Mouse (Mus musculus) lung, embryonic 14.5 days (tissue): Measurements from ENCODE around the gene Rtl9. TPM values are rescaled to one million over a fixed set of nuclear protein-coding genes. Genes with fewer than 3 reads are reported as not detected.

Experiments
- ATAC-seq: fragments of 200-750 bp; cut with Nextera tagmentation; 2 replicates; pipeline ENCODE4 v1.8.0; 2017; ENCODE audit warnings: mild to moderate bottlenecking, moderate TSS enrichment, moderate library complexity; ENCODE audit not compliant: insufficient read depth
- DNase-seq: peaks from one replicate; pipeline ENCODE4 v3.0.0-alpha.2; 2015
- H3K27ac ChIP-seq: fragments of 300-500 bp; sonication (generic); 2 replicates; pipeline ENCODE4 v1.5.1; 2014; ENCODE audit warnings: low read depth, mild to moderate bottlenecking, moderate library complexity
- H3K27me3 ChIP-seq: fragments of 300-500 bp; sonication (generic); 2 replicates; pipeline ENCODE4 v1.6.1; 2014; ENCODE audit warnings: low read length, control low read depth; ENCODE audit not compliant: insufficient read depth
- H3K36me3 ChIP-seq: fragments of 300-500 bp; sonication (generic); 2 replicates; pipeline ENCODE4 v1.6.1; 2014; ENCODE audit warnings: control low read depth; ENCODE audit not compliant: insufficient read depth
- H3K4me1 ChIP-seq: fragments of 300-500 bp; sonication (generic); 2 replicates; pipeline ENCODE4 v1.6.1; 2014; ENCODE audit warnings: antibody characterized with exemption, control low read depth; ENCODE audit not compliant: insufficient read depth
- H3K4me2 ChIP-seq: fragments of 300-500 bp; sonication (generic); 2 replicates; pipeline ENCODE4 v1.6.1; 2014; ENCODE audit warnings: mild to moderate bottlenecking
- H3K4me3 ChIP-seq: fragments of 300-500 bp; sonication (generic); 2 replicates; pipeline ENCODE4 v1.5.1; 2014; ENCODE audit warnings: low read depth, low read length
- H3K9ac ChIP-seq: fragments of 300-500 bp; sonication (generic); 2 replicates; pipeline ENCODE4 v1.6.1; 2014
- H3K9me3 ChIP-seq: fragments of 300-500 bp; sonication (generic); 2 replicates; pipeline ENCODE4 v1.6.1; 2016; ENCODE audit warnings: low read depth, low read length, control low read depth
- CTCF ChIP-seq: IDR thresholded peaks from 2 replicates; pipeline ENCODE4 v1.5.1; 2016; ENCODE audit warnings: antibody characterized with exemption, low read depth
- WGBS: fragments of 180-500 bp; shearing (Covaris S2); extraction: QIAGEN DNeasy Blood & Tissue Kit; methylation state at CpG from one replicate; pipeline ENCODE4 v1.1.7; 2014; 5-methylcytosine and 5-hydroxymethylcytosine counted together
- polyA plus RNA-seq: library from polyadenylated mRNA; unstranded; fragments of >200 nt; fragmentation: Nextera tagmentation; extraction: Ambion mirVana; gene quantifications from 2 replicates; pipeline ENCODE4 v1.2.1, GENCODE M21; 2014

Rtl9 gene
- polyA plus RNA-seq, 1 experiment from 2014 or later = 0.42 TPM

GRCm38 (mm10) chrX:143090904-143091588, 8.3 kb upstream of the Rtl9 start:
- ATAC-seq (no peak), DNase-seq (no peak)
- no peaks in the 10 kb centered on the region for H3K4me1 ChIP-seq
- H3K27ac ChIP-seq = no peak overlapping the region
- no peaks in the 10 kb centered on the region for H3K9me3 ChIP-seq
- H3K4me3 ChIP-seq = no peak overlapping the region
- TF ChIP-seq CTCF = no peak
- 63% methylated on average over 6 of the region's 6 CpGs for WGBS
- no peaks in the 10 kb centered on the region for H3K36me3 ChIP-seq
- no peak overlapping the region for H3K4me2 ChIP-seq
- no peak overlapping the region for H3K9ac ChIP-seq
- 0 out of 2 replicates have a peak, but pooled peaks cover 5% of the 10 kb centered on the region for H3K27me3 ChIP-seq

DNA sequence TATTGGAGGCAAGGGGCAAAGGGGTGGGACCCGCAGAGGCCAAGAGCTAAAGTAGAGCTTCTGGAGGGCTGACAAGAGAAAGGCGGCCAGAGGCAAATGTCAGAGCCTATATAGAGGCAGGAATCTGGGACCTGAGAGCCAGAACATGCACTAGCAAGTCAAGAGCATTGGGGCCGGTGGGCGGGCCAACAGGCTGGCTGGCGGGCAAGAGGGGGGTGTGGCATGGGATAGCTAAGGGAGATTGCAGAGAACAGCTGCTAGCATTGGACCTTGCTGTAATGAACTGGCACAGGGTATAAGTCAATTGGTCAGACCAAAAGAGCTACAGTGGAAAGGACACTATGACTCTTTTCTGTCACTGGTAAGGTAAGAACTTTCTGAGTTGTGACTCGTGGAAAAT, 1.8 kb upstream of the Rtl9 start:
- Histone ChIP-seq H3K4me1 (no peaks in the 10 kb centered on the region), H3K4me2 (no peak overlapping the region), H3K9ac (no peak overlapping the region), H3K36me3 (no peaks in the 10 kb centered on the region), H3K4me3 (no peak overlapping the region), H3K9me3 (no peaks in the 10 kb centered on the region), H3K27ac (no peak overlapping the region), H3K27me3 (no peaks in the 10 kb centered on the region)
- no peak for TF ChIP-seq CTCF
- DNase-seq = no peak
- no peak for ATAC-seq
- 67% methylated on average over 6 of the region's 6 CpGs for WGBS

DNA sequence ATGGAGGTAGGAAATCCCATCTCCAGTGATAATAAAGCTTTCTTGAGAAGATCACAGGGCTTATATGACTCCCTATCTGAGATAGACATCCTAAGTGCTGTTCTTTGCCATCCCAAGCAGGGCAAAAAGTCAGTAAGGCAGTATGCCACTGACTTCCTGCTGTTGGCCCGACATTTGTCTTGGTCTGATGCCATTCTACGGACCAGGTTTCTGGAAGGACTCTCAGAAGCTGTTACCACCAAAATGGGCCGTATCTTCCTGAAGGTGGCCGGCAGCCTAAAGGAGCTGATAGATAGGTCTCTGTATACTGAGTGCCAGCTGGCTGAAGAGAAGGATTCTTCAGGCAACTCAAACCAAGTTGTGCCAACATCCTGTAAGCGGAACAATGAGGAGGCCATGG, 3.8 kb downstream of the Rtl9 start:
- H3K4me1 ChIP-seq = no peaks in the 10 kb centered on the region
- no peak overlapping the region for H3K27ac ChIP-seq
- H3K4me2 ChIP-seq = no peak overlapping the region
- no peaks in the 10 kb centered on the region for H3K36me3 ChIP-seq
- no peak overlapping the region for H3K4me3 ChIP-seq
- DNase-seq (no peak), ATAC-seq (no peak)
- WGBS = 88% methylated on average over 5 of the region's 5 CpGs
- H3K9me3 ChIP-seq = no peaks in the 10 kb centered on the region
- no peak overlapping the region for H3K9ac ChIP-seq
- no peak for TF ChIP-seq CTCF
- H3K27me3 ChIP-seq = no peaks in the 10 kb centered on the region

GRCm38 (mm10) chrX:143105866-143106265, 6.5 kb downstream of the Rtl9 start:
- Histone ChIP-seq H3K4me2 (no peak overlapping the region), H3K4me1 (no peaks in the 10 kb centered on the region), H3K27me3 (no peaks in the 10 kb centered on the region), H3K4me3 (no peak overlapping the region), H3K9me3 (no peaks in the 10 kb centered on the region), H3K27ac (no peak overlapping the region), H3K9ac (no peak overlapping the region), H3K36me3 (no peaks in the 10 kb centered on the region)
- DNase-seq (no peak), ATAC-seq (no peak)
- no peak for TF ChIP-seq CTCF
- WGBS = 81% methylated on average over 1 of the region's 1 CpGs

- Histone ChIP-seq H3K36me3 (no peaks in the 10 kb centered on the region), H3K9ac (no peak overlapping the region), H3K4me1 (no peaks in the 10 kb centered on the region), H3K9me3 (no peaks in the 10 kb centered on the region), H3K4me2 (no peak overlapping the region), H3K4me3 (no peak overlapping the region), H3K27ac (no peak overlapping the region), H3K27me3 (no peaks in the 10 kb centered on the region)
- 0 out of 2 replicates have a peak, but pooled peaks have one; percentile 22 for TF ChIP-seq CTCF
- peak; percentile 32 for DNase-seq
- no peak for ATAC-seq
These were observed 13.2 kb downstream of the Rtl9 start for GRCm38 (mm10) chrX:143112546-143112945.

Other genes with a start within 250 kb of the Rtl9 start
- 16.4 and 17.5 TPM in 2 replicates for gene Ammecr1, start 132.9 kb upstream of the Rtl9 start, polyA plus RNA-seq